Mouse (Mus musculus) lung, embryonic 15.5 days (tissue): ENCODE measurements around the gene Pde4d. TPM values are rescaled to one million over a fixed set of nuclear protein-coding genes. Genes with fewer than 3 reads are reported as not detected.

Source experiments
- ATAC-seq: fragments of 200-750 bp; cut with Nextera tagmentation; 2 replicates; pipeline ENCODE4 v1.8.0; 2017; ENCODE audit warnings: moderate number of reproducible peaks, borderline replicate concordance; ENCODE audit not compliant: low FRiP score, low TSS enrichment; ENCODE audit errors: extremely low read depth
- H3K27ac ChIP-seq: fragments of 300-500 bp; sonication (generic); 2 replicates; pipeline ENCODE4 v1.5.1; 2015; ENCODE audit warnings: moderate library complexity, mild to moderate bottlenecking, inconsistent platforms
- H3K27me3 ChIP-seq: fragments of 300-500 bp; sonication (generic); 2 replicates; pipeline ENCODE4 v1.6.1; 2015; ENCODE audit warnings: inconsistent platforms
- H3K36me3 ChIP-seq: fragments of 300-500 bp; sonication (generic); 2 replicates; pipeline ENCODE4 v1.6.1; 2015; ENCODE audit warnings: inconsistent platforms
- H3K4me1 ChIP-seq: fragments of 300-500 bp; sonication (generic); 2 replicates; pipeline ENCODE4 v1.6.1; 2015; ENCODE audit warnings: inconsistent platforms
- H3K4me2 ChIP-seq: fragments of 300-500 bp; sonication (generic); 2 replicates; pipeline ENCODE4 v1.6.1; 2015; ENCODE audit warnings: inconsistent platforms, mild to moderate bottlenecking, moderate library complexity
- H3K4me3 ChIP-seq: fragments of 300-500 bp; sonication (generic); 2 replicates; pipeline ENCODE4 v1.5.1; 2015; ENCODE audit warnings: mild to moderate bottlenecking, inconsistent platforms
- H3K9ac ChIP-seq: fragments of 300-500 bp; sonication (generic); 2 replicates; pipeline ENCODE4 v1.6.1; 2015; ENCODE audit warnings: inconsistent platforms
- H3K9me3 ChIP-seq: fragments of 300-500 bp; sonication (generic); 2 replicates; pipeline ENCODE4 v1.6.1; 2016; ENCODE audit warnings: inconsistent platforms
- WGBS: fragments of 180-500 bp; shearing (Covaris S2); methylation state at CpG from one replicate; pipeline ENCODE4 v1.1.7; 2015; 5-methylcytosine and 5-hydroxymethylcytosine counted together
- polyA plus RNA-seq: library from polyadenylated mRNA; unstranded; fragments of >200 nt; fragmentation: Nextera tagmentation; extraction: Ambion mirVana; gene quantifications from 2 replicates; pipeline ENCODE4 v1.2.1, GENCODE M21; 2015

The Pde4d gene
- polyA plus RNA-seq, 1 experiment from 2014 or later = 18.2 TPM

GRCm38 (mm10) chr13:109903764-109904510, 1454.2 kb downstream of the Pde4d start:
- WGBS = 28% methylated on average over 14 of the region's 14 CpGs

GRCm38 (mm10) chr13:109906342-109906888, 1456.7 kb downstream of the Pde4d start:
- Histone ChIP-seq H3K27me3 (no peaks in the 10 kb centered on the region), H3K9me3 (no peaks in the 10 kb centered on the region), H3K27ac (no peak overlapping the region), H3K9ac (no peak overlapping the region), H3K4me2 (no peak overlapping the region), H3K4me1 (peaks cover 22% of the 10 kb centered on the region), H3K4me3 (no peak overlapping the region), H3K36me3 (no peaks in the 10 kb centered on the region)
- 64% methylated on average over 4 of the region's 4 CpGs for WGBS
- no peak for ATAC-seq

More at GRCm38 (mm10) chr13:109903764-109904510, 1454.2 kb downstream of the Pde4d start:
- peak overlapping the region; percentile 80; the same call in 1 of the 2 replicates for H3K27ac ChIP-seq
- peaks cover 20% of the 10 kb centered on the region for H3K4me1 ChIP-seq
- no peaks in the 10 kb centered on the region for H3K27me3 ChIP-seq
- ATAC-seq = no peak
- no peaks in the 10 kb centered on the region for H3K9me3 ChIP-seq
- no peaks in the 10 kb centered on the region for H3K36me3 ChIP-seq
- peak overlapping the region; percentile 59 for H3K9ac ChIP-seq
- H3K4me3 ChIP-seq = peak overlapping the region; percentile 71
- H3K4me2 ChIP-seq = peak overlapping the region; percentile 98

- Histone ChIP-seq H3K4me1 (peaks cover 22% of the 10 kb centered on the region), H3K36me3 (no peaks in the 10 kb centered on the region), H3K9ac (no peak overlapping the region), H3K4me3 (no peak overlapping the region), H3K27ac (no peak overlapping the region), H3K9me3 (no peaks in the 10 kb centered on the region), H3K4me2 (no peak overlapping the region), H3K27me3 (no peaks in the 10 kb centered on the region)
- ATAC-seq = no peak
- 27% methylated on average over 9 of the region's 9 CpGs for WGBS
Observed at GRCm38 (mm10) chr13:109907634-109908033, 1457.9 kb downstream of the Pde4d start.

- no peak for ATAC-seq
- no peak overlapping the region for H3K27ac ChIP-seq
- no peaks in the 10 kb centered on the region for H3K9me3 ChIP-seq
- H3K4me1 ChIP-seq = peaks cover 20% of the 10 kb centered on the region
- no peaks in the 10 kb centered on the region for H3K36me3 ChIP-seq
- no peaks in the 10 kb centered on the region for H3K27me3 ChIP-seq
- no peak overlapping the region for H3K4me3 ChIP-seq
- WGBS = 55% methylated on average over 3 of the region's 3 CpGs
- H3K4me2 ChIP-seq = no peak overlapping the region
- H3K9ac ChIP-seq = no peak overlapping the region
Observed at GRCm38 (mm10) chr13:109908386-109908785, 1458.6 kb downstream of the Pde4d start.

- Histone ChIP-seq H3K4me3 (no peak overlapping the region), H3K4me1 (peaks cover 13% of the 10 kb centered on the region), H3K9me3 (no peaks in the 10 kb centered on the region), H3K36me3 (no peaks in the 10 kb centered on the region), H3K27ac (no peak overlapping the region), H3K27me3 (no peaks in the 10 kb centered on the region), H3K4me2 (no peak overlapping the region), H3K9ac (no peak overlapping the region)
- no peak for ATAC-seq
- WGBS = 66% methylated on average over 8 of the region's 8 CpGs
Observed at GRCm38 (mm10) chr13:109909111-109909510, 1459.4 kb downstream of the Pde4d start.

GRCm38 (mm10) chr13:109910915-109911314, 1461.2 kb downstream of the Pde4d start:
- WGBS = 82% methylated on average over 8 of the region's 8 CpGs
- Histone ChIP-seq H3K4me1 (peaks cover 15% of the 10 kb centered on the region), H3K9me3 (no peaks in the 10 kb centered on the region), H3K4me3 (no peak overlapping the region), H3K4me2 (no peak overlapping the region), H3K27ac (no peak overlapping the region), H3K27me3 (no peaks in the 10 kb centered on the region), H3K36me3 (no peaks in the 10 kb centered on the region), H3K9ac (no peak overlapping the region)
- no peak for ATAC-seq

GRCm38 (mm10) chr13:109912635-109913034, 1462.9 kb downstream of the Pde4d start:
- H3K9ac ChIP-seq = no peak overlapping the region
- H3K4me1 ChIP-seq = peaks cover 15% of the 10 kb centered on the region
- H3K4me3 ChIP-seq = no peak overlapping the region
- H3K27me3 ChIP-seq = no peaks in the 10 kb centered on the region
- no peak for ATAC-seq
- H3K4me2 ChIP-seq = no peak overlapping the region
- H3K9me3 ChIP-seq = no peaks in the 10 kb centered on the region
- H3K27ac ChIP-seq = no peak overlapping the region
- no peaks in the 10 kb centered on the region for H3K36me3 ChIP-seq
- WGBS = 82% methylated on average over 4 of the region's 4 CpGs

GRCm38 (mm10) chr13:109914246-109914645, 1464.5 kb downstream of the Pde4d start:
- H3K4me2 ChIP-seq = no peak overlapping the region
- H3K9me3 ChIP-seq = no peaks in the 10 kb centered on the region
- ATAC-seq = no peak
- peaks cover 15% of the 10 kb centered on the region for H3K4me1 ChIP-seq
- H3K9ac ChIP-seq = no peak overlapping the region
- H3K36me3 ChIP-seq = no peaks in the 10 kb centered on the region
- WGBS = 79% methylated on average over 13 of the region's 13 CpGs
- H3K27ac ChIP-seq = no peak overlapping the region
- H3K27me3 ChIP-seq = no peaks in the 10 kb centered on the region
- H3K4me3 ChIP-seq = no peak overlapping the region

GRCm38 (mm10) chr13:109914846-109915245, 1465.1 kb downstream of the Pde4d start:
- peaks cover 15% of the 10 kb centered on the region for H3K4me1 ChIP-seq

GRCm38 (mm10) chr13:109915501-109915900, 1465.8 kb downstream of the Pde4d start:
- ATAC-seq = no peak
- Histone ChIP-seq H3K9ac (no peak overlapping the region), H3K4me3 (no peak overlapping the region), H3K36me3 (no peaks in the 10 kb centered on the region), H3K4me2 (no peak overlapping the region), H3K4me1 (peaks cover 15% of the 10 kb centered on the region), H3K27ac (no peak overlapping the region), H3K9me3 (no peaks in the 10 kb centered on the region), H3K27me3 (no peaks in the 10 kb centered on the region)
- 22% methylated on average over 7 of the region's 7 CpGs for WGBS

More at GRCm38 (mm10) chr13:109914846-109915245, 1465.1 kb downstream of the Pde4d start:
- 0 out of 2 replicates have a peak, but pooled peaks have one; percentile 23 for ATAC-seq
- Histone ChIP-seq H3K4me2 (no peak overlapping the region), H3K36me3 (no peaks in the 10 kb centered on the region), H3K9me3 (no peaks in the 10 kb centered on the region), H3K27ac (no peak overlapping the region), H3K27me3 (no peaks in the 10 kb centered on the region), H3K4me3 (no peak overlapping the region), H3K9ac (no peak overlapping the region)
- WGBS = 9% methylated on average over 5 of the region's 5 CpGs

- Histone ChIP-seq H3K4me3 (no peak overlapping the region), H3K9me3 (no peaks in the 10 kb centered on the region), H3K9ac (no peak overlapping the region), H3K27me3 (no peaks in the 10 kb centered on the region), H3K4me1 (peaks cover 15% of the 10 kb centered on the region), H3K27ac (no peak overlapping the region), H3K36me3 (no peaks in the 10 kb centered on the region), H3K4me2 (no peak overlapping the region)
- no peak for ATAC-seq
- WGBS = 63% methylated on average over 5 of the region's 5 CpGs
Observed at GRCm38 (mm10) chr13:109915964-109916363, 1466.2 kb downstream of the Pde4d start.

GRCm38 (mm10) chr13:109917551-109917950, 1467.8 kb downstream of the Pde4d start:
- H3K9ac ChIP-seq = no peak overlapping the region
- no peaks in the 10 kb centered on the region for H3K9me3 ChIP-seq
- no peak overlapping the region for H3K4me2 ChIP-seq
- peaks cover 6% of the 10 kb centered on the region for H3K4me1 ChIP-seq
- no peaks in the 10 kb centered on the region for H3K36me3 ChIP-seq
- no peak overlapping the region for H3K27ac ChIP-seq
- no peaks in the 10 kb centered on the region for H3K27me3 ChIP-seq
- ATAC-seq = no peak
- WGBS = 73% methylated on average over 10 of the region's 10 CpGs
- H3K4me3 ChIP-seq = no peak overlapping the region
